Mouse (Mus musculus) MEL (cell line): ENCODE measurements around the gene Wbp4. TPM values are rescaled to one million over a fixed set of nuclear protein-coding genes. Genes with fewer than 3 reads are reported as not detected.

Experiments
- DNase-seq: peaks from one replicate; pipeline ENCODE4 v3.0.0; 2011; ENCODE audit warnings: low read depth, low spot score
- H3K27ac ChIP-seq: 2 replicates; pipeline ENCODE4 v1.5.1; 2012; ENCODE audit warnings: low read depth, mild to moderate bottlenecking, control low read depth, low read length, moderate library complexity; ENCODE audit not compliant: control insufficient read depth
- H3K27me3 ChIP-seq, 2 experiments: fragments of 150-350 bp in 1 of 2; sonication (generic) in 1 of 2; 2 replicates each; pipeline ENCODE4 v1.6.1; 2012; ENCODE audit warnings: low read length in 2 of 2, mild to moderate bottlenecking in 2 of 2, improper control_type of control experiment in 1 of 2, moderate library complexity in 1 of 2; ENCODE audit not compliant: insufficient read depth in 2 of 2, control insufficient read depth in 1 of 2
- H3K36me3 ChIP-seq, 2 experiments: 2 replicates each; pipeline ENCODE4 v1.6.1; 2012 to 2014; ENCODE audit warnings: low read length in 2 of 2, improper control_type of control experiment in 1 of 2, inconsistent platforms in 1 of 2, mild to moderate bottlenecking in 1 of 2; ENCODE audit not compliant: insufficient read depth in 2 of 2, control insufficient read depth in 1 of 2
- H3K4me1 ChIP-seq, 2 experiments: fragments of 150-350 bp in 1 of 2; sonication (generic) in 1 of 2; 2 replicates each; pipeline ENCODE4 v1.6.1; 2012; ENCODE audit warnings: low read length in 2 of 2, improper control_type of control experiment in 1 of 2, mild to moderate bottlenecking in 1 of 2; ENCODE audit not compliant: insufficient read depth in 2 of 2, control insufficient read depth in 1 of 2
- H3K4me3 ChIP-seq, 2 experiments: fragments of 150-350 bp in 1 of 2; sonication (generic) in 1 of 2; 2 replicates each; pipeline ENCODE4 v1.5.1; 2012; ENCODE audit warnings: low read depth in 2 of 2, low read length in 2 of 2, mild to moderate bottlenecking in 2 of 2, moderate library complexity in 2 of 2, control low read depth in 1 of 2, improper control_type of control experiment in 1 of 2; ENCODE audit not compliant: control insufficient read depth in 1 of 2, insufficient read depth in 1 of 2
- H3K79me2 ChIP-seq: 2 replicates; pipeline ENCODE4 v1.6.1; 2012; ENCODE audit warnings: mild to moderate bottlenecking, low read length, moderate library complexity; ENCODE audit not compliant: control insufficient read depth, poor library complexity, insufficient read depth
- H3K9ac ChIP-seq: 2 replicates; pipeline ENCODE4 v1.6.1; 2012; ENCODE audit warnings: low read depth, mild to moderate bottlenecking, control low read depth, low read length, moderate library complexity; ENCODE audit not compliant: control insufficient read depth, poor library complexity, severe bottlenecking
- H3K9me3 ChIP-seq: fragments of 150-350 bp; sonication (generic); replicated peaks from 2 replicates; pipeline ENCODE4 v1.6.1; 2012; ENCODE audit warnings: mild to moderate bottlenecking, low read length, improper control_type of control experiment, moderate library complexity; ENCODE audit not compliant: insufficient read depth
- BHLHE40 ChIP-seq: IDR thresholded peaks from 2 replicates; pipeline ENCODE4 v1.6.1; 2012; ENCODE audit warnings: low read depth, mild to moderate bottlenecking, inconsistent platforms, low read length, improper control_type of control experiment, borderline replicate concordance
- CHD1 ChIP-seq: IDR thresholded peaks from 2 replicates; pipeline ENCODE4 v1.6.1; 2012; ENCODE audit warnings: low read depth, mild to moderate bottlenecking, inconsistent platforms, low read length, improper control_type of control experiment
- CHD2 ChIP-seq: IDR thresholded peaks from 2 replicates; pipeline ENCODE4 v1.6.1; 2011; ENCODE audit warnings: low read length, improper control_type of control experiment
- CTCF ChIP-seq, 3 experiments: IDR thresholded peaks in 2 of 3; conservative IDR thresholded peaks in 1 of 3; 2 replicates each; pipeline ENCODE4 v1.5.1; 2011 to 2012; ENCODE audit warnings: low read length in 3 of 3, low read depth in 2 of 3, mild to moderate bottlenecking in 2 of 3, improper control_type of control experiment in 1 of 3, inconsistent platforms in 1 of 3, mixed read lengths in 1 of 3, moderate library complexity in 1 of 3; ENCODE audit not compliant: control insufficient read depth in 1 of 3, insufficient read depth in 1 of 3, poor library complexity in 1 of 3, severe bottlenecking in 1 of 3
- E2F4 ChIP-seq: IDR thresholded peaks from 2 replicates; pipeline ENCODE4 v1.6.1; 2011; ENCODE audit warnings: low read depth, low read length, improper control_type of control experiment, borderline replicate concordance
- ELF1 ChIP-seq: IDR thresholded peaks from 2 replicates; pipeline ENCODE4 v1.6.1; 2014; ENCODE audit warnings: low read depth, mild to moderate bottlenecking, inconsistent platforms, low read length, improper control_type of control experiment, moderate library complexity
- EP300 ChIP-seq, 2 experiments: IDR thresholded peaks; 2 replicates each; pipeline ENCODE4 v1.6.1; 2011; ENCODE audit warnings: improper control_type of control experiment in 2 of 2, low read length in 2 of 2, low read depth in 1 of 2, mild to moderate bottlenecking in 1 of 2
- ETS1 ChIP-seq: IDR thresholded peaks from 2 replicates; pipeline ENCODE4 v1.6.1; 2012; ENCODE audit warnings: low read depth, mild to moderate bottlenecking, inconsistent platforms, low read length, improper control_type of control experiment, moderate library complexity
- GABPA ChIP-seq: IDR thresholded peaks from 2 replicates; pipeline ENCODE4 v1.6.1; 2012; ENCODE audit warnings: low read depth, mild to moderate bottlenecking, inconsistent platforms, low read length, improper control_type of control experiment, moderate library complexity
- HCFC1 ChIP-seq: IDR thresholded peaks from 2 replicates; pipeline ENCODE4 v1.6.1; 2012; ENCODE audit warnings: low read depth, mild to moderate bottlenecking, inconsistent platforms, low read length, improper control_type of control experiment, moderate library complexity
- MAX ChIP-seq: IDR thresholded peaks from 2 replicates; pipeline ENCODE4 v1.6.1; 2011; ENCODE audit warnings: low read length, improper control_type of control experiment
- MEF2A ChIP-seq: IDR thresholded peaks from 2 replicates; pipeline ENCODE4 v1.6.1; 2014; ENCODE audit warnings: low read depth, mild to moderate bottlenecking, inconsistent platforms, low read length, improper control_type of control experiment; ENCODE audit not compliant: poor library complexity, insufficient replicate concordance, severe bottlenecking; ENCODE audit errors: extremely low read depth
- MXI1 ChIP-seq: IDR thresholded peaks from 2 replicates; pipeline ENCODE4 v1.6.1; 2011; ENCODE audit warnings: mild to moderate bottlenecking, low read depth, low read length, improper control_type of control experiment
- MYB ChIP-seq: IDR thresholded peaks from 2 replicates; pipeline ENCODE4 v1.6.1; 2011; ENCODE audit warnings: mild to moderate bottlenecking, low read depth, low read length, improper control_type of control experiment
- NRF1 ChIP-seq: IDR thresholded peaks from 2 replicates; pipeline ENCODE4 v1.6.1; 2014; ENCODE audit warnings: low read depth, mild to moderate bottlenecking, inconsistent platforms, low read length, improper control_type of control experiment, moderate library complexity; ENCODE audit not compliant: poor library complexity, insufficient read depth, severe bottlenecking
- POLR2AphosphoS2 ChIP-seq: IDR thresholded peaks from 2 replicates; pipeline ENCODE4 v1.6.1; 2011; ENCODE audit warnings: low read length, improper control_type of control experiment
- RAD21 ChIP-seq: IDR thresholded peaks from 2 replicates; pipeline ENCODE4 v1.6.1; 2011; ENCODE audit warnings: mild to moderate bottlenecking, low read depth, low read length, improper control_type of control experiment
- RCOR1 ChIP-seq: IDR thresholded peaks from 2 replicates; pipeline ENCODE4 v1.6.1; 2012; ENCODE audit warnings: low read depth, mild to moderate bottlenecking, inconsistent platforms, low read length, improper control_type of control experiment
- SIN3A ChIP-seq: IDR thresholded peaks from 2 replicates; pipeline ENCODE4 v1.6.1; 2012; ENCODE audit warnings: low read length, improper control_type of control experiment, inconsistent platforms
- SMC3 ChIP-seq: IDR thresholded peaks from 2 replicates; pipeline ENCODE4 v1.6.1; 2011; ENCODE audit warnings: low read depth, low read length, improper control_type of control experiment
- TAL1 ChIP-seq: IDR thresholded peaks from 2 replicates; pipeline ENCODE4 v1.6.1; 2012; ENCODE audit warnings: mild to moderate bottlenecking, inconsistent platforms, low read length, moderate library complexity, mixed read lengths
- TBP ChIP-seq: IDR thresholded peaks from 2 replicates; pipeline ENCODE4 v1.8.0; 2011; ENCODE audit warnings: low read depth, low read length, improper control_type of control experiment
- ZC3H11A ChIP-seq: IDR thresholded peaks from 2 replicates; pipeline ENCODE4 v1.6.1; 2012; ENCODE audit warnings: low read depth, mild to moderate bottlenecking, inconsistent platforms, low read length, improper control_type of control experiment
- ZKSCAN1 ChIP-seq: IDR thresholded peaks from 2 replicates; pipeline ENCODE4 v1.6.1; 2012; ENCODE audit warnings: low read depth, mild to moderate bottlenecking, inconsistent platforms, low read length, improper control_type of control experiment, moderate library complexity
- ZMIZ1 ChIP-seq: IDR thresholded peaks from 2 replicates; pipeline ENCODE4 v1.6.1; 2012; ENCODE audit warnings: low read depth, mild to moderate bottlenecking, inconsistent platforms, low read length, improper control_type of control experiment, moderate library complexity
- ZNF384 ChIP-seq: IDR thresholded peaks from 2 replicates; pipeline ENCODE4 v1.6.1; 2012; ENCODE audit warnings: low read depth, mild to moderate bottlenecking, inconsistent platforms, low read length, improper control_type of control experiment
- polyA plus RNA-seq, 2 experiments: library from polyadenylated mRNA; stranded (reverse) in 1 of 2; unstranded in 1 of 2; fragments of >175 nt in 1 of 2; fragments of >200 nt in 1 of 2; gene quantifications; 2 replicates each; pipeline versions ENCODE4 v1.2.1 to v1.2.4; 2012; ENCODE audit warnings: low replicate concordance in 2 of 2, low read depth in 1 of 2; ENCODE audit not compliant: insufficient read length in 2 of 2, insufficient read depth in 1 of 2, missing spikeins in 1 of 2
- total RNA-seq: library from RNA; depleted of rRNA; stranded (reverse); fragments of 300-350 nt; gene quantifications from 2 replicates; pipeline ENCODE4 v1.2.3, GENCODE M21; 2012

Gene Wbp4
- total and polyA plus RNA-seq, 3 experiments: 15.9 to 87.6 (median 22.1) TPM

DNA sequence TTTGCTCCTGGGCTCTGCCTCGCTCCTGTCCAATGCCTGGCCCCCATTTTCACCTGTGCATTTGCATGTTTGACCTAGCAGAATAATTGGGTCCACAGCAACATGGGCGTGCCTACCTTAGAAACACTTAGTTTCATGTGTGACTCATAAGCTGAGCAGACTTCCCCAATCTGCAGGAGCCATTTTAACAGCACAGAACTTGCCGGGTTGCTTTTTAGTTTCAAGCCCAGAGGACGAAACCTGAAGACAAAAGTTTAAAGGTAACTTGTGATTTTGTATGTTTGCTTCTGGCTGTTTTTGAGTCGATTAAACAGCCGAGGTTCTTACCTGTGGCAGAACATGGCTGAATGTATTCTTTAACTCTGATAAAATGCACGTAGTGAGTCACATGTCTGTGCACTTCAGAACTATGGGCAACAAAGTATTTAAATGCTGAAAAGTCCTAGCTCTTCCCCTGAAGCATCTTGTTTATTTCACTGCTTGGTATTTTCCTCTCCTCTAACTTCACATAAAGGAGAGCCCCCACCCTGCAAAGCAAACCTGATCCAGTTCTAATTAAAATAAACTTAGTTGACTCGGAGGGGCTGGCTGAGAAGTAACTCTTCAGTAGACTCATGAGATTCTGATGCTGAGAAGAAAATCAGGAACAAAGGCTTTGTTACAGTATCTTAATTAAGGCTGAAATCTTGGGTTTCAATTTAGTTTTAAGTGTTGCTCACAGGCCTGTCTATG, 34.4 kb upstream of the Wbp4 start (continued):
- TF ChIP-seq SIN3A (peak; percentile 85), BHLHE40 (no peak), NRF1 (no peak), CHD1 (peak; percentile 89), POLR2AphosphoS2 (peak; percentile 75), MYB (no peak)

DNA sequence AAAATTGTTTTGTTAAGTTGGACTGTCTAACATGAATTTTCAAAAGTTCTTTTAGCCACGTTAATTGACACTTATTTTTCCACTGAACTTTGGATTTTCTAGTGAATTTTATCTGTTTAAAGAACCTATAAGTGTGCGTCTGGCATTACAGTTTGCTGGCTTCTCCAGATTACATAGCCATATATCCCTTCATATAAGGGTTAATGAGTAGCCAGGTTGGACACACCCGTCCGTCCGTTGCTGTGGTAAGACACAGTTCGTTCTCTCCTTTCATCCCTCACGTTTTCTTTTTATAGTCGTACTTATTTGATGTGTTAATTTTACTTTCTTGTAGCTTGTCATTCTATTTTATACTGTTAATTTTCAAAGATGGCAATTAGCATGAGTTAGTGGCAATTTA, 33.8 kb upstream of the Wbp4 start:
- peak overlapping the region; percentile 84 for H3K9ac ChIP-seq
- TF ChIP-seq SMC3 (no peak), SIN3A (no peak), ZNF384 (no peak), MAX (no peak)
- TF ChIP-seq, all 39 proteins: peak for 0
- Histone ChIP-seq H3K79me2 (peaks cover 33% of the 10 kb centered on the region), H3K27me3 (no peaks in the 10 kb centered on the region), H3K36me3 (peaks cover 0 to 24% of the 10 kb centered on the region in 2 experiments; a peak in 2 of 4 replicates), H3K9me3 (no peaks in the 10 kb centered on the region), H3K27ac (peak overlapping the region; percentile 97), H3K4me3 (peak overlapping the region; percentile 74 to 94), H3K4me1 (peaks cover 6 to 12% of the 10 kb centered on the region in 2 experiments)
- no peak for DNase-seq

DNA sequence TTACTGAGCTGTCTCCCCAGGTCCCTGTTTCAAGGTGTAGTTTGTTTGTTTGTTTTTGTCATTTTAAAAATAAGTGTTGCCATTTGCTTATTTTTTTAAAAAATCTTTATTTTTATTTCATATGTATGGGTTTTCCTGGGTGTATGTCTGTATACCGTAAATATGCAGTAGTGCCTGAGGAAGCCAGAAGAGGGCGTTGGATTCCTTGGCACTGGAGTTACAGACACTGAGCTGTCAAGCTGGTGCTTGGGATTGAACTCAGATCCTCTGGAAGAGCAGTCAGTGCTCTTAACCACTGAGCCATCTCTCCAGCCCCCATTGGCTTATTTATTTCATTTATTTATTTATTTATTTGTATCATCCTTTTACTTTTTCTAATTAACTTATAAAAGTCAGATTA, 32.6 kb upstream of the Wbp4 start:
- peaks cover 24% of the 10 kb centered on the region for H3K79me2 ChIP-seq
- no peak for TF ChIP-seq POLR2AphosphoS2
- no peak for TF ChIP-seq TBP
- TF ChIP-seq ZMIZ1: no peak
- TF ChIP-seq CHD1: no peak
- TF ChIP-seq ZC3H11A: peak; percentile 50
- TF ChIP-seq RAD21: peak; percentile 68
- TF ChIP-seq RCOR1: no peak
- no peak for TF ChIP-seq GABPA
- TF ChIP-seq TAL1: no peak
- TF ChIP-seq NRF1: no peak
- TF ChIP-seq MAX: no peak
- no peak for TF ChIP-seq MEF2A
- no peak for TF ChIP-seq ETS1
- TF ChIP-seq ZNF384: no peak
- no peak for TF ChIP-seq ELF1
- TF ChIP-seq EP300 (IDR thresholded peaks at IDR 0.05; ENCODE audit: low read depth in 1 of 2, low read length in 2 of 2): no peak
- no peak for TF ChIP-seq CHD2
- TF ChIP-seq BHLHE40: no peak
- peak; percentile 67 for TF ChIP-seq SMC3
- peak; percentile 34 to 65 (median 61); a peak in 5 of 6 replicates for TF ChIP-seq CTCF (IDR thresholded peaks at IDR 0.05 in 2 of 3, conservative IDR thresholded peaks at IDR 0.05 in 1 of 3; ENCODE audit: control insufficient read depth in 1 of 3, insufficient read depth in 1 of 3, low read depth in 2 of 3, low read length in 3 of 3, poor library complexity in 1 of 3, severe bottlenecking in 1 of 3)
- 0 out of 2 replicates have a peak, but pooled peaks have one; percentile 24 for TF ChIP-seq SIN3A
- no peak for TF ChIP-seq MXI1
- TF ChIP-seq HCFC1: no peak
- TF ChIP-seq ZKSCAN1: no peak
- TF ChIP-seq E2F4: no peak
- no peak overlapping the region for H3K9ac ChIP-seq
- H3K27me3 ChIP-seq: no peaks in the 10 kb centered on the region
- no peak overlapping the region for H3K4me3 ChIP-seq
- peak; percentile 72 for DNase-seq
- no peak overlapping the region for H3K27ac ChIP-seq
- no peaks in the 10 kb centered on the region for H3K9me3 ChIP-seq
- H3K36me3 ChIP-seq: peaks cover 0 to 18% of the 10 kb centered on the region in 2 experiments; a peak in 2 of 4 replicates
- peaks cover 2 to 12% of the 10 kb centered on the region in 2 experiments; a peak in 3 of 4 replicates for H3K4me1 ChIP-seq
